Mouse (Mus musculus) hindbrain, embryonic 15.5 days (tissue): ENCODE measurements around the gene Trpc1. TPM values are rescaled to one million over a fixed set of nuclear protein-coding genes. Genes with fewer than 3 reads are reported as not detected.

Source experiments
- ATAC-seq: fragments of 200-750 bp; cut with Nextera tagmentation; 2 replicates; pipeline ENCODE4 v1.8.0; 2017; ENCODE audit warnings: low read depth, moderate number of reproducible peaks, moderate TSS enrichment; ENCODE audit not compliant: low FRiP score
- H3K27ac ChIP-seq: fragments of 300-500 bp; sonication (generic); replicated peaks from 2 replicates; pipeline ENCODE4 v1.5.1; 2015; ENCODE audit warnings: mild to moderate bottlenecking, inconsistent platforms
- H3K27me3 ChIP-seq: fragments of 300-500 bp; sonication (generic); 2 replicates; pipeline ENCODE4 v1.6.1; 2015; ENCODE audit warnings: control low read depth, inconsistent platforms
- H3K36me3 ChIP-seq: fragments of 300-500 bp; sonication (generic); 2 replicates; pipeline ENCODE4 v1.6.1; 2015; ENCODE audit warnings: control low read depth, inconsistent platforms
- H3K4me1 ChIP-seq: fragments of 300-500 bp; sonication (generic); replicated peaks from 2 replicates; pipeline ENCODE4 v1.6.1; 2015; ENCODE audit warnings: control low read depth, inconsistent platforms
- H3K4me2 ChIP-seq: fragments of 300-500 bp; sonication (generic); 2 replicates; pipeline ENCODE4 v1.6.1; 2015; ENCODE audit warnings: moderate library complexity, mild to moderate bottlenecking, inconsistent platforms
- H3K4me3 ChIP-seq: fragments of 300-500 bp; sonication (generic); 2 replicates; pipeline ENCODE4 v1.5.1; 2015; ENCODE audit warnings: mild to moderate bottlenecking, inconsistent platforms
- H3K9ac ChIP-seq: fragments of 300-500 bp; sonication (generic); 2 replicates; pipeline ENCODE4 v1.6.1; 2015; ENCODE audit warnings: inconsistent platforms
- H3K9me3 ChIP-seq: fragments of 300-500 bp; sonication (generic); 2 replicates; pipeline ENCODE4 v1.6.1; 2016; ENCODE audit warnings: control low read depth, inconsistent platforms
- WGBS: fragments of 180-500 bp; shearing (Covaris S2); methylation state at CpG from one replicate; pipeline ENCODE4 v1.1.7; 2015; 5-methylcytosine and 5-hydroxymethylcytosine counted together
- polyA plus RNA-seq: library from polyadenylated mRNA; unstranded; fragments of >200 nt; fragmentation: Nextera tagmentation; extraction: Ambion mirVana; gene quantifications from 2 replicates; pipeline ENCODE4 v1.2.1, GENCODE M21; 2015

Trpc1 gene
- polyA plus RNA-seq, 1 experiment from 2014 or later: 9.3 TPM

GRCm38 (mm10) chr9:95667836-95668235 is 82.3 kb downstream of the Trpc1 start:
- WGBS: 13% methylated on average over 9 of the region's 9 CpGs
- 0 out of 2 replicates have a peak overlapping the region, but pooled peaks have one; percentile 22 for H3K4me2 ChIP-seq

GRCm38 (mm10) chr9:95665835-95666234 is 84.3 kb downstream of the Trpc1 start:
- no peaks in the 10 kb centered on the region for H3K36me3 ChIP-seq
- no peak overlapping the region for H3K27ac ChIP-seq
- no peak overlapping the region for H3K9ac ChIP-seq
- H3K4me2 ChIP-seq: no peak overlapping the region
- H3K4me3 ChIP-seq: no peak overlapping the region
- H3K27me3 ChIP-seq: no peaks in the 10 kb centered on the region
- WGBS: 85% methylated on average over 6 of the region's 6 CpGs
- no peak for ATAC-seq
- peaks cover 19% of the 10 kb centered on the region for H3K4me1 ChIP-seq
- H3K9me3 ChIP-seq: no peaks in the 10 kb centered on the region

More at GRCm38 (mm10) chr9:95667836-95668235, 82.3 kb downstream of the Trpc1 start:
- Histone ChIP-seq H3K9me3 (no peaks in the 10 kb centered on the region), H3K36me3 (no peaks in the 10 kb centered on the region), H3K4me1 (peaks cover 19% of the 10 kb centered on the region), H3K9ac (no peak overlapping the region), H3K27ac (no peak overlapping the region), H3K4me3 (no peak overlapping the region), H3K27me3 (no peaks in the 10 kb centered on the region)
- peak; percentile 64; the same call in 1 of the 2 replicates for ATAC-seq

- Histone ChIP-seq H3K4me3 (no peak overlapping the region), H3K9me3 (no peaks in the 10 kb centered on the region), H3K4me2 (no peak overlapping the region), H3K4me1 (peaks cover 19% of the 10 kb centered on the region), H3K27ac (no peak overlapping the region), H3K27me3 (no peaks in the 10 kb centered on the region), H3K36me3 (no peaks in the 10 kb centered on the region), H3K9ac (no peak overlapping the region)
- peak; percentile 62 for ATAC-seq
- 37% methylated on average over 10 of the region's 10 CpGs for WGBS
These were observed 85.7 kb downstream of the Trpc1 start for GRCm38 (mm10) chr9:95664290-95664989.

GRCm38 (mm10) chr9:95657941-95658340 is 92.2 kb downstream of the Trpc1 start:
- Histone ChIP-seq H3K36me3 (no peaks in the 10 kb centered on the region), H3K4me3 (no peak overlapping the region), H3K9ac (no peak overlapping the region), H3K9me3 (no peaks in the 10 kb centered on the region), H3K27ac (no peak overlapping the region), H3K4me2 (no peak overlapping the region), H3K4me1 (no peaks in the 10 kb centered on the region), H3K27me3 (no peaks in the 10 kb centered on the region)
- WGBS: 93% methylated on average over 2 of the region's 2 CpGs
- ATAC-seq: no peak

Other genes starting within 250 kb of the Trpc1 start
- 113 and 122 TPM in 2 replicates for gene U2surp, start 238.4 kb downstream of the Trpc1 start, polyA plus RNA-seq
- gene Paqr9, start 190.7 kb downstream of the Trpc1 start, polyA plus RNA-seq: 6.4 and 6.8 TPM in 2 replicates
- 1.9 and 2.0 TPM in 2 replicates for gene Pcolce2, start 112.8 kb downstream of the Trpc1 start, polyA plus RNA-seq
- gene Pls1, start 94.9 kb upstream of the Trpc1 start, polyA plus RNA-seq: 1.9 and 2.9 TPM in 2 replicates
- gene Atr, start 107.2 kb upstream of the Trpc1 start, polyA plus RNA-seq: 10.1 and 10.9 TPM in 2 replicates
- gene Xrn1, start 204.4 kb upstream of the Trpc1 start, polyA plus RNA-seq: 13.6 and 17.1 TPM in 2 replicates